Mouse (Mus musculus) bone marrow, adult 2 months (tissue): Measurements from ENCODE around the gene Arhgef19. TPM values are rescaled to one million over a fixed set of nuclear protein-coding genes. Genes with fewer than 3 reads are reported as not detected.

ENCODE experiments used
- H3K27ac ChIP-seq: fragments of 200-500 bp; 2 replicates; pipeline ENCODE4 v1.5.1; 2012; ENCODE audit warnings: low read depth, mild to moderate bottlenecking, control low read depth, inconsistent platforms, low read length; ENCODE audit not compliant: control insufficient read depth, poor library complexity, insufficient read depth
- H3K4me1 ChIP-seq: fragments of 200-500 bp; 2 replicates; pipeline ENCODE4 v1.6.1; 2011; ENCODE audit warnings: low read length; ENCODE audit not compliant: control insufficient read depth, insufficient read depth
- H3K4me3 ChIP-seq: fragments of 200-500 bp; replicated peaks from 2 replicates; pipeline ENCODE3; 2011; ENCODE audit warnings: mild to moderate bottlenecking, low read depth, low read length, control low read depth; ENCODE audit not compliant: control insufficient read depth
- CTCF ChIP-seq: fragments of 200-500 bp; IDR thresholded peaks from 2 replicates; pipeline ENCODE4 v1.5.1; 2011; ENCODE audit warnings: low read length, control low read depth; ENCODE audit not compliant: control insufficient read depth, insufficient read depth
- POLR2A ChIP-seq: fragments of 200-500 bp; IDR thresholded peaks from 2 replicates; pipeline ENCODE4 v1.6.1; 2011; ENCODE audit warnings: low read depth, mild to moderate bottlenecking, control low read depth, low read length, borderline replicate concordance; ENCODE audit not compliant: control insufficient read depth
- WGBS: fragments of 180-500 bp; shearing (Covaris S2); methylation state at CpG from one replicate; pipeline ENCODE4 v1.1.7; 2018; 5-methylcytosine and 5-hydroxymethylcytosine counted together
- polyA plus RNA-seq: library from polyadenylated mRNA; stranded (reverse); fragments of >200 nt; gene quantifications from 2 replicates; pipeline ENCODE4 v1.2.4, GENCODE M21; 2011; ENCODE audit warnings: low replicate concordance; ENCODE audit not compliant: missing spikeins, insufficient read depth, insufficient read length

Gene Arhgef19
- polyA plus RNA-seq, 1 experiment: 1.1 TPM

DNA sequence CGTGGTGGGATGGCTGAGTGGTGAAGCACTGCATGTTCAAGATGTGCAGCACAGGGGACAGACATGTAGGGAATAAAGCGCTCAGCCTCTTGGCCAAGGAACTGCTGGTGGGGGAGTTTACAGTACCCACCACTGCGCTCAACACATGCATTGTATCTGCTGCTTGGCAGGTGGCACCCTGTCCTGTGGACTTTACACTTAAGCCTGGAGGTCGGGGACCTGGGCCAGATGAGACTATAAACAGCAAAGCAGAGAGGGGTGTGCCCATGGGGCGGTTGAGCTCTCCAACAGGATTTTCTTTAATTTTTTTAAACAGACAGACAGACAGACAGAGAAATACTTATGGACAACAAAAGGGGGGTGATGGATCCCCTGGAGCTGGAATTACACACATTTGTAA, 32.2 kb upstream of the Arhgef19 start:
- H3K4me3 ChIP-seq: no peak overlapping the region
- TF ChIP-seq POLR2A: no peak
- TF ChIP-seq CTCF: no peak
- WGBS: 83% methylated on average over 5 of the region's 5 CpGs
- H3K27ac ChIP-seq: no peak overlapping the region
- H3K4me1 ChIP-seq: no peaks in the 10 kb centered on the region; the same call in 1 of the 2 replicates

DNA sequence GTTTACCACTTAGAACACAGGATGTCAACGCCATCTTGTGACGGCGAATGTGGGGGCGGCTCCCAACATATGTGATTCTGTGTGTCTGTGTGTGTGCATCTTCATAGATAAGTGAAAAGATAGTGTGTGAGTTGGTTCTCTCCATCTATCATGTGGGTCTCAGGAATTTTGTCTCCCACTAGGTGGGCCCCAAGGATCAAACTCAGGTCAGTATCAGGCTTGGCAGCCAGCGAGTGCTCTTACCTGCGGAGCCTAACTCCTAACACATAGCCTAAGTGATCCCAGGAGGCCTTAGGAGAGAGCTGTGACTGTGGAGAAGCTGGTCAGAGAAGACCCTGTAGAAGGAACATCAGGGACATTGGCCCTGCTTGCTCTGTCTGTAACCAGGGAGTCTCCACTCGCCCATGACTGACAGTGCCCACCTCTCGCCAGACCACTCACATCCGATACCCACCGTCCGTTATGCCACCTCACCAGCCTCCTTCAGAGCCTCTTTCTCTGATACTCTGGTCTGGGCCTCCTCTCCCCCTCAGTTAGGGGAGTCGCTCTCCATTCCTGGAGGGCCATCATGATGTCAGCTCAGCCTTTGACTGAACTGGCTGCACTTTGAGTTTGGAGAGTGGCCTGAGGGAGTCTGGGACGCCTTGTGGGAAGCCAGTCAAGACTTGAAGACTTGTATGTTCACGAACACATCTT, 28.6 kb upstream of the Arhgef19 start:
- 48% methylated on average over 14 of the region's 14 CpGs for WGBS
- Histone ChIP-seq H3K4me1 (no peaks in the 10 kb centered on the region; the same call in 1 of the 2 replicates), H3K4me3 (peak overlapping the region; percentile 69), H3K27ac (peak overlapping the region; percentile 84)
- no peak for TF ChIP-seq POLR2A
- peak; percentile 12; the same call in 1 of the 2 replicates for TF ChIP-seq CTCF

DNA sequence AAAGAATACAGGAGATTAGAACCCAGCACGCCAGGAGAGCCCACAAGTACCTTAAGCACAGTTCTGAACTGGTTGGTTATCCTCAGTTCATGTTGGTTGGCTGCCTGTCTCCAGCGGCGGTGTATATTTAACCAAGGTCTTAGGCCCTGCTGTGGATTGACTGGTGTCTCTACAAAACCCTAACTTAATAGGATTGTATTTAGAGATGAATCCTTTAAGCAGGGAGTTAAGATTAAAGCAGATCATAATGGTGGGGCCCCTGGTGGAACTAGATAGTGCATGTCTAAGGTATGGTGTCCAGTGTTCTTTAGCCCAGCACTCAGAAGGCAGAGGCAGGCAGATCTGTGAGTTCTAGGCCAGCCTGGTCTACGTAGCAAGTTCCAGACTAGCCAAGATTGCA, 27.7 kb upstream of the Arhgef19 start:
- Histone ChIP-seq H3K4me3 (no peak overlapping the region), H3K27ac (no peak overlapping the region), H3K4me1 (no peaks in the 10 kb centered on the region; the same call in 1 of the 2 replicates)
- WGBS: 89% methylated on average over 4 of the region's 4 CpGs
- TF ChIP-seq POLR2A (no peak), CTCF (no peak)

DNA sequence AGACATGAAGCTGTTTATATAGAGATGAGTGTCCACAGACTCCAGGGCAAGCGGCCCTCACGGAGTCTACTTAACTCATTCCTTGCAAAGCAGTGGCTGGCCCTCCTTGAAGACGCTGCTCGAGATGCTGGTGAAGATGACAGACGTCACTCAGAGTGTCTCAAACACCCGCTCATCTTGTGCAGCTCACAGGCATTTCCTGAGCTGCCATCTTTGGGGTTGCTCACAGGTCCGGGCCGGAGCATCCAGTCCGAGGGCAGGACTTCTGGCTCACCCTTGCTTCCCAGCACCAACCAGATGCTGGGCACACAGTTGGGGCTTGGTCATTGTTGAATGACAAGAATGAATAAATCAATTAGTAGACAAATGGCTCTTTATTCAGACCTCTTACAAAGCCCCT, 26.4 kb upstream of the Arhgef19 start:
- Histone ChIP-seq H3K4me3 (no peak overlapping the region), H3K4me1 (no peaks in the 10 kb centered on the region; the same call in 1 of the 2 replicates), H3K27ac (no peak overlapping the region)
- TF ChIP-seq POLR2A: no peak
- TF ChIP-seq CTCF: no peak
- 93% methylated on average over 9 of the region's 9 CpGs for WGBS

DNA sequence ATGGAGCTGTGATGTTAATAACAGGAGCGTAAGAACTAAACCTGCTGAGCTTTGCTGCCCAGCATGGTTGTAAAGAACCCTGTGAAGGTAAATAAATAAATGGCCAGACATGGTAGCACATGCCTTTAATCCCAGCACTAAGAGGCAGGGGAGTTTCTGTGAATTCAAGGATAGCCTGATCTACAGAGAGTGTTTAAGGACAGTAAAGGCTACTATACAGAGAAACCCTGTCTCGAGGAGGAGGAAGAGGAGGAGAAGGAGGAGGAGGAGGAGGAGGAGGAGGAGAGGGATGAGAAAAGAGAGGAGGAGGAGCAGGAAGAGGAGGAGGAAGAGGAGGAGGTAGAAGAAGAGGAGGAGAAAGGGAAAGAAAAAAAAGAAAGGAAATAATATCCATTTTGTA, 26.0 kb upstream of the Arhgef19 start:
- WGBS: 49% methylated on average over 2 of the region's 2 CpGs

DNA sequence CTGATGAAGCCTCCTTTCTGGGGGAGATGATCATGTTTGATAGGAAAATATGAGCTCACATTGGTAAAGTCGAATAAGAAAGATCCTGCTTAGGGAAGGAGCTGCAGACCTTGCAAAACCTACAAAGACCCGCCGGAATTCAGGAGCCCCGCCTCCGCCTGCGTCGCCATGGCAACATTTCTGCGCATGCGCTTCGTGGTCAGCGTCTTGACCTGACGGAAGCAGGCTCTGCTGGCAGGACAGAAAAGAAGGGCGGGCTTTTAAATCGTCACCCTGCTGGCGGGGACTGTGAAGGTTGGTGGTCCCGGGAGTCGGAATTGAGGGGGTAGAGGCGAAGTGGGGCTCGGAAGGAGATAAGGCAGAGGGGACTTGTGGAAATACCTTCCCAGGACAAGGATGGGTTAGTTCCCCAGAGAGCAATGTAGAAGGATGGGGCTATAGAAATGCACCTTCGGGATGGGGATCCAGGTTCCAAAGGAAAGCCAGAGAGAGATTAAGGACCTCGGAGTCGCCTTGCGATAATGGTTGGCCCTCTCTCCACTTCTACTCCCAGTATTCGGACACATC, 25.4 kb upstream of the Arhgef19 start, which contains the start of gene Rsg1:
Rsg1 (plus strand) TSS at position 187 of the 567 bp plus-strand sequence.
- Histone ChIP-seq H3K4me3 (peak within 1 kb of the TSS; percentile 58), H3K27ac (no peak within 1 kb of the TSS), H3K4me1 (no peaks in the 10 kb centered on the region; the same call in 1 of the 2 replicates)
- TF ChIP-seq POLR2A (no peak), CTCF (0 out of 2 replicates have a peak, but pooled peaks have one; percentile 5)
- under 1% methylated on average over 24 of the region's 24 CpGs for WGBS

More for the DNA sequence above, 26.0 kb upstream of the Arhgef19 start:
- no peak for TF ChIP-seq CTCF
- TF ChIP-seq POLR2A: no peak
- Histone ChIP-seq H3K4me1 (no peaks in the 10 kb centered on the region; the same call in 1 of the 2 replicates), H3K4me3 (peak overlapping the region; percentile 24), H3K27ac (no peak overlapping the region)

DNA sequence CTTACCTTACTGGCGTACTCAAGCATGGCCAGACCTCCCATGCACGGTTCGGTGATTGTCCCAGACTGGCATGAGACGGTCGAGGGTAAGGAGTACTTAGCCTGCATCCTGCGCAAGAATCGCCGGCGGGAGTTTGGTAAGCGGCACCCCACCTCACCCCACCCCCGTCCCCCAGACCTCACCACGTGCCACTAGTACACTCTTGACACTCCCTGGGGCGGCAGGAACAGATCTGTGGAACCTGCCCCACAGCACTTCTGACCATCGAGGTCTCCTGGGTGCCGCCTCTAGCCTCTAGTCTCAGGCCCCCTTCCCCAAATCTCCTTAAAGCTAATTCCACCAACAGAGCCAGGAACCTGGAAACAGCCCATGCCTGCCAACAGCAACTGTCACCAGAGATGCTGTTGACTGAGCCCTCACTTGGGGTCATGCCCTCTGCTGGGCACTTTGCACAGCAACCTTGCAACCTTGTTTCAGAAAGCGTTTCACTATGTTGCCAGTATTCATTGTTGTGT, 24.9 kb upstream of the Arhgef19 start:
- Histone ChIP-seq H3K4me3 (peak overlapping the region; percentile 58), H3K4me1 (no peaks in the 10 kb centered on the region; the same call in 1 of the 2 replicates), H3K27ac (no peak overlapping the region)
- TF ChIP-seq POLR2A: 0 out of 2 replicates have a peak, but pooled peaks have one; percentile 20
- TF ChIP-seq CTCF: peak; percentile 83
- under 1% methylated on average over 16 of the region's 16 CpGs for WGBS

DNA sequence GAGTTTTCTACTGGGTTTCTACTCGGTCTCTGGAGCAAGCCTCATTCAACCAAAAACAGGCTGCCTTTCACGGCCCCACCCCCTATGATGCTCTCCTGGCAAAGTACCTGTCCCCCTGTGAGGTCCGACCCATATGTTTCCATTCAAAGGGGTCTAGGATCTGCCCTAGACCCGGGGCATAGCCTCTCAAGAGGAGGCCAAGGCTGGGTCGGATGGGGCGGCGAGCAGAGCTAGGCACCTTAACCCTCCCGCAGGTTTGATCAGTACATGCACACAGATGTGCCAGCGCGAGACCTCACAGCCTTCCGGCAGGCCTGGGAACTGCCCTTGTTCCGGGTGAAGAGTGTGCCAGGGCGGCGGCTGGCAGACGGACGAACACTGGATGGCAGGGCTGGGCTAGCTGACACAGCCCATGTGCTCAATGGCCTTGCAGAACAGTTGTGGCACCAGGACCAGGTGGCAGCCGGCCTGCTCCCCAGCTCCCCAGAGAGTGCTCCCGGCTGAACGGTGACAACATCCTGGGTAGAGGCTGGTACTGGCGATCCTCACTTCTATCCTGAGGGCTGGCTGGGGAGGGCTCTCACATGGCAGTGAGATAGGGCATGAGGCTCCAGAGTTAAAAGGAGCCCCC, 19.6 kb upstream of the Arhgef19 start:
- WGBS: 88% methylated on average over 20 of the region's 20 CpGs
- Histone ChIP-seq H3K4me1 (no peaks in the 10 kb centered on the region), H3K27ac (no peak overlapping the region), H3K4me3 (no peak overlapping the region)
- TF ChIP-seq POLR2A (peak; percentile 13; the same call in 1 of the 2 replicates), CTCF (no peak)
